Mouse (Mus musculus) layer of hippocampus, adult 9-10 months (tissue): ENCODE data around the gene Sgms2.

Experiments
- DNase-seq: peaks from one replicate; pipeline ENCODE4 v3.0.0; 2022; ENCODE audit warnings: low spot score

Sgms2 gene

DNA sequence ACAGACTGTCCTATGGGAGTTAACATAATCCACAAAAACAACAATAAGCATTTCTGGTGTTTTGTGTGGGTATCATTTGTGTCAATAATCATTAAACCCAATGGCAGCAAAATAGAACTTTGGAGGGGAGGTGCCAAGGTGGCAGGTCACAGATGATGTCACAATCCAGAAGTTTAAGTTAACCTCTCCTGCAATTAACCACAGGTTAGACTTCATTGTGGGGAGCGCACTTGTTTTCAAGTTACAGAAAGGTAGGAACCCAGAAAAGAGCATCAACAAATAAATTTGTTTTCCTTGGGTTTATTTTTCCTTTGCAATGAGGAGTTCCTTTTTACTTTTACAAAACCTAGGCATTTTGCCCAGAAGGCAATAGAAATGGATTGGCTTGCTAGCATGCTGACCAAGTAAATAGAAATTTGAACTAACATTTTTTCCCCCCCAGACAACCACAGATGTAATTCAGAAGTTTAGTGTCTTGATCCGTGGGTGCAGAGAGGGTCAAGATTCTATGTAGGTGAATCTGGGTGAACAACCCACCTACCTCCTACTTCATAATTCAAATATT is at the start of gene Sgms2:
Gene Sgms2 (minus strand): TSS at position 51 of the 565 bp plus-strand sequence.
- no peak for DNase-seq

DNA sequence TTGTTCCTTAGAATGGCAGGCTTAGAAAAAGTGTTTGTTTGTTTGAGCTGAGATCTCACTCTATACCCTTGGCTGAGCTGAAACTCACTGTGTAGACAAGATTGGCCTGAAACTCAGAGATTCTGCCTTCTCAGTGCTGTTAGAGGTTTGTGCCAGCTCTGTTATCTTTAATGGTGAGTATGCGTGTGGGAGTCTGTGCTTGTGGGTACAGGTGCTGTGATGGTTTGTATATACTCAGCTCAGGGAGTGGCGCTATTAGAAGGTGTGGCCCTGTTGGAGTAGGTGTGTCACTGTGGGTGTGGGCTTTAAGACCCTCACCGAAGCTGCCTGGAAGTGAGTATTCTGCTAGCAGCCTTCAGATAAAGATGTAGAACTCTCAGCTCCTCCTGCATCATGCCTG is 34.0 kb upstream of the Sgms2 start:
- DNase-seq = no peak

DNA sequence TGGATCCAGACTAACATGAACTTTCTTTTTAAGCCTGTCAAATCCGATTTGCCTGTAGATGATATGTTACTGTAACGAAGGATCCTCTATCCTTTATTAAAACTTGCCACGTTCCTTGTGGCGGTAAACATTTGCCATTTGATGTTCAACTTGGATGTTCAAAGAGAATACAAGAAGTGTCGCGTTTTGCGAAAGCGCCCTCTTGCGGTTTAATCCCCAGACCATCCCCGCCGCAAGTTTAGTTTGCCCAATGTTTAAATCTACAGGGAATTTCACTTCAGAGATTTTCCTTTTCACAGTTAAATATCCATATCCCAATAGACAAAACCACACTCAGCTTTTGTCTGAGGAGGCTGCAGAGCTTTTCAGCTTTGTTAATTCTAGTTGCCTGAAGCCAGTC is 33.6 kb upstream of the Sgms2 start:
- peak; percentile 9 for DNase-seq

DNA sequence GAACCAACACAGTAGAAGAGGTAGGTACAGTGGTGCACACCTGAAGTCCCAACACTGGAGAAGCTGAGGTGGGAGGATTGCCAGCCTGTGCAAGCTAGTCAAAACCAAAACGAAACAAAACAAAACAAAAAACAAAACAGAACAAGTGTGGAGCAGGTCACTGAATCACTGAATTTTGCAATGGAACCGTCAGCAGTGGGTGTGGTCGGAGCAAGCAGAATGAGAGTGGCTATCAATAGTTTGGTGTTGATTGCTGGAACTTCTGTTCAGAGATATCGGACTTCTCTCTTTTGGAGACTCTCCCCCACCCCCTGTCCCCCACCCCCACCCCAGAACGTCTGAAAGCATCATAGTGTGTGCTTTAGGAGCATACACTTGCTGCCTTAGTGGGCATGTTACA is 33.0 kb upstream of the Sgms2 start:
- no peak for DNase-seq

DNA sequence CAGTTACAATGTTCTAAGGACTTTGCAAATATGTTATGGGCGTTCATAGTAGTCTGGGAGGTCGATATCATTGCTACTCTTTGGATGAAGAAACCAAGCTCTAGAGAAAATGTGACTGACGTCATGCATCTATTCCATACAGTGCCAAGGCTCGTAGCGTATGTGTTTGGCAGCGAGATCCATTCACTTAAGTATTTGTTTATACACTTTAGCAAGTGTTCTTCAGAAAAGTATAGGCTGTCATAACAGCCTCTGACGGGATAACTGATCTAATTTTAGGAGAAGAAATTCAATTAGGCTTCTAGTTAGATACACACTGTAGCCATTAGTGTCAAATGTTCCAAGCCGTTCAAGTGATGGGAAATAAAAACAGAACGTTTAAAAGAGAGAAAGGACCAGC is 32.5 kb upstream of the Sgms2 start:
- no peak for DNase-seq

DNA sequence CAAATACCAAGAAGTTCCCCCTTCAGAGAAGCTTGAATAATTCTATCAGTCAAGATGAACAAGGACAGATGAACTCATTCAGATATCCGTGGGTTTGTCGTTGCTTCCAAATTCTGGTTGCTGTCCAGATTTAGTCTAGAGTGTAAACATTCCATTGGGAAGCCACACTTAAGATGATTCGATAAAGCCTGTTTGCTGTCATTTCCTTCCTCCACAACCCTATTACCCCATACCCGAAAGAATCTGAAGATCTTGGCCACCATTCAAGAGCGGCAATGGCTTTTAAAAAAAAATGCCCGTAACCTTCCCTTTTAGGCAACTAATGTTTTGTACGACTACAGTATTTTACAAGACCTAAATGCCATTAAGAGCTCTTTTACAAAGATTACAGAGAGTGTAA is 31.0 kb upstream of the Sgms2 start:
- no peak for DNase-seq

DNA sequence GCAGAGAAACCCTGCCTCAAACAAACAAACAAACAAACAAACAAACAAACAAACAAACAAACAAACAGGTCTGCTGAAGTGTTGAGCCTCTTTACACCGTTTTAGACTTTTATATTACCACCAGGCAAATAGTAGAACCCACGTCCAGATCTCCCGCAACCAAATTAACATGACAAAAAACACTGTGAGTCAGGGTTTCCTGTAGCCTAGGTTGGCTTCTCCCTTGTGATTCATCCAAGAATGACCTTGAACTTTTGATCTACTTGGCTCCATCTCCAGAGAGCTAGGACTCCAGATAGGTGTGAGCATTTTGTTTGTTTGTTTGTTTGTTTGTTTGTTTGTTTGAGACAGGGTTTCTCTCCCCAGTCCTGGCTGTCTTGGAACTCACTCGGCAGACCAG is 30.0 kb upstream of the Sgms2 start:
- no peak for DNase-seq

DNA sequence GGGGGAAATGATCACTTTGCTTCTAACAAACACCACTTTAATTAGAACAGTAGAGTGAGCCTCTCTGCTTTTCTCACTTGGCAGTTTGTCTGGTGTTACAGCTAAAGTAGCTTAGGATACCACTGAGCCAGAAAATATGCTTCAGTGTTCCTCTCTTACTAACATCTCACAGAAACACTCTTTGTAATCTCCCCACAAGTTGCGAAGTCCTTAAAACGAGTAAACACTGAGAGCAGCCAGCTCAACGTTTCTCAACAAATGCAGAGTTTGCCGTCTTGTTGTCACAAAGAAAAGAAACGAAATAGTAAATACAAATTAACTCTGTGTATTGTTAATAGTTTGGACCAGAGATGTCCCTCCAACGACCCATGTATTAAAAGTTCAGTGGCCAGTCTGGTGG is 26.5 kb upstream of the Sgms2 start:
- DNase-seq = no peak

DNA sequence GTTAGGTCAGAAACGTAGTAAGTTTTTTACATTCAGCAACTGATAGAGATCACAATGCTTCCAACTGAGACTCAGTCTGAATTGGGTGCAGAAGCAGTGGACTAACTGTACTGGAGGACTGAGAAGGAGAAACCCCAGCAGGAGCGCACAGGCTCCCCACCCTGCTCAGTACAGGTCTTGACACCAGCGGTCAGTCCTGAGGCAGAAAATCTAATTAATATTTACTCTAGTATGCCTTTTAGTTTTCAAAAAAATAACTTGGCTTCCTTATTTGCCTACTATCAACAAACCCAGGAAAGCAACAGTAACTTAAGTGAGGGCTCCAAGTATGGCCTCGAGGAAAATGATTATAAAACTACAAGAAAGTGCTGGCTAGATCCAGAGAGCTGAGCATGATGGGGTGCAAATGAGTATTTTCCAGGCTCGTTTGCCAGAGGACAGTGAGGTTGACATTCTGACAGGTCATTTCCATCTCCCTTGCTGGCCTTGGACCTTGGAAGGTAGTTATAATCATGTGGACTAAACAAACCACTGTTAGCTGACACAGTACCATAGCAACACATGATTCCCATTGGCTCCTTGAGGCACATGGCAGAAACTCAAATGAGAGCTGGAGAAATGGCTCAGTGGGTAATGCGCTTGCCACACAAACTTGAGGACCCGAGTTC is 25.3 kb upstream of the Sgms2 start:
- DNase-seq = no peak

DNA sequence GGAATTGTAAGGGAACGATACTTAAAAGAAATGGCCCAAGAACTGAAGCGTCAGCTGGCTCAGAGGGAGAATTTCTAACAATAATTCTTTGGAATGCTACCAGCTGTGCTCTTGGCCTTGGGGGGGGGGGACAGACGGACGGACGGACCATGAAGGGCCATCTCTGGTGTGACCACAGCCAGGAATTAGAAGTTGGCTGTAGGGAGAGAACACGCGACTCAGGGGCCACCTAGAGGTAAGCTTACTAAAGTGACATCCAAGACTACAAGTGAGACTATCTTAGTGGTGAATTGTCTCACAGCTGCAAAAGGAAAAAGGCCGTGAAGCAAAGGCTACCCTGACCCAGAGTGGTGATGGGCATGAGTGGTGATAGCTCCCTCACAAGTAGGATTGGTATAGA is 20.4 kb upstream of the Sgms2 start:
- DNase-seq = no peak

DNA sequence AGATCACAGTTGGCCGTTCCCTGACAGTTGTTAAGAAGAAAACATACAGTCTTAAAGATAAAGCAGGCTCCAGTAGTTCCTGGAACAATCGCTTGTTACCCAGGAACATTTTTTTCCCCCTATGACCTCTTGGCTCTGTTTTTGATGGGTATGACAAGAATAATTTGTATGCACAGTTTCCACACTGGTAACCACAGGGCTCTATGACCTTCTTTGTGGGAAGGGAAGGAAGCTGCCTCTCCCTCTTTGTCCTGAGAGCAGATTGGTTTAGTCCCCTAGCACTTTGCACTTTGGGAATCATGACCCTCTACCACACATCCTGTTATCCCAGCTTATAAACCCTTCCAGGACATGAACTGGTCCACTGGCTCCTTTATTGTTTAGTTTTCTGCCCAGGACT is 16.8 kb upstream of the Sgms2 start:
- no peak for DNase-seq

DNA sequence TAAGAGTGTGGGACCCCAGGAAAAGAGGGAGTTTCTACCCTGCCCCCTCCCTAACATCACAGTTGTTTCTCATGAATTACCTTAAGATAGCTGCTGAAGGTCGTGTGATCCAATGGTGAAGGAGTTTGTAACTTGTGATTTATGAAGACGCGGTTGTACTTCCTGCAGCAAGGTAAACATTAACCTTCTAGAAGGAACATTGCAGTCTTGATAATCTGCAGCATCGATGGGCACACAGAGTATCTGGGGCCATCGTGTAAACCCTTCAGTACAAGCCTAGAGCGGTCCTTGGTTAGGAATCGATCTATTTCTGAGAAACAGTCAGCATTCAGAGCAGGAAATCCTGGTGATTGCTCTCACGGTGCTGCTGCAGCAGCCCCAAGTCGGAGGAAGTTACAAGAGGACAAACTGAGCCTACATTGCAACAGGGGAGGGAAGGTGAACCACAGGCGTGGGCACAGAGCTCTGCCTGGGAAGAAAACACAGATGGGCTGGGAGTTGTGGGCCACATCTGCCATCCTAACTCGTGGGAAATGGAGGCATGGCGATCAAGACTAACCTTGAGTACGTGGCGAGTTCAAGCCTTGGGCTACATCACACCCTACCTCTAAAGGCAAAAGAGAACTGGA is 13.5 kb upstream of the Sgms2 start:
- DNase-seq = no peak

DNA sequence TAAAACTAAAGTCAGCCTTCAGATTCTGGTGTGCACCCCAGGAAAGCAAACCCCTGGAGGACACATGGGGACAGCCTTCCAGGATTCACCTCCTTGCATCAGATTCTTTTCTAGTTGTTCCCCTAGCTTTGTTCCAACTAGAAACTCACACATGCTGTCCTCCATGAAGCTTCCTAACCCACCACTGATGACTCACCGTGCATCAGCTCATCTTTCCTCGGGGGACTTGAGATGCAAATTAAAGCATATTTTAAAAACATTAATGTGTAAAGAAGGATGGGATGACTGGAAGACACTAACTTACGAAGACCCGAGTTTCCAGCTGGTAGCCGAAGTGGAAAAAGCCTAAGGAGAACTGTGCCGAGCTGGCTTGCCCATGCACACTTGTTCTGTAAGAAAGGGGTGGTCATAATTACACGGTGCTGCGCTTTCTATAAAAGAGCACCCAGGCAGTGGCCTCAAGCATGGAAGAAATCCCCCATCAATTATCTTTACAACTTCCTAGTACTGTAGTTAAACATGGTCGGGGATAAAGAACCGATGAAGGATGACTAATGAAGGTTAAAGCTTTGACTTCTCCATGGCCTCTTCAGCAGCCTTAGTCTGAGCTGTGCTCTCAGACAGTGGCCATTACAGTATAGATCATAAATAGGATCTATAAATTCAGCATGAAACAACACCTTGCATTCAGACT is 10.6 kb upstream of the Sgms2 start:
- no peak for DNase-seq

DNA sequence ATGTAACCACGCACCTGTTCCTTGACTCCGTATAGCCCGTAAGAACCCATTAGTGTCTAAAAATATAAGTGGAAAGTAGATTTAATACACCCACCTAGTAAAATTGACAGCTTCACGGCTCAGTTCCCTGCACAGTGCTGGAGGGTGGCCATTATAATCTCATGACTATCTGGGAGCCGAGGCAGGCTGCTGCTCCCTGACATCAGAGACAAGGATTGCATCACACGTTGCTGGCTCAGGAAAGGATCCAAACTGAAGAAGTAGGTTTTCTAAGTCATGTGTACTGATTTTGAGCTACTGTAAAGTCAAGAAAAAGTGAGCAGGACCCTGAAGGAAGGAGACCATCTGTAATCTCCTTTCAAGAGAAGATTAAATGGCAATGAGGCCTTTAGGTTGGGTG is 8.4 kb upstream of the Sgms2 start:
- no peak for DNase-seq

DNA sequence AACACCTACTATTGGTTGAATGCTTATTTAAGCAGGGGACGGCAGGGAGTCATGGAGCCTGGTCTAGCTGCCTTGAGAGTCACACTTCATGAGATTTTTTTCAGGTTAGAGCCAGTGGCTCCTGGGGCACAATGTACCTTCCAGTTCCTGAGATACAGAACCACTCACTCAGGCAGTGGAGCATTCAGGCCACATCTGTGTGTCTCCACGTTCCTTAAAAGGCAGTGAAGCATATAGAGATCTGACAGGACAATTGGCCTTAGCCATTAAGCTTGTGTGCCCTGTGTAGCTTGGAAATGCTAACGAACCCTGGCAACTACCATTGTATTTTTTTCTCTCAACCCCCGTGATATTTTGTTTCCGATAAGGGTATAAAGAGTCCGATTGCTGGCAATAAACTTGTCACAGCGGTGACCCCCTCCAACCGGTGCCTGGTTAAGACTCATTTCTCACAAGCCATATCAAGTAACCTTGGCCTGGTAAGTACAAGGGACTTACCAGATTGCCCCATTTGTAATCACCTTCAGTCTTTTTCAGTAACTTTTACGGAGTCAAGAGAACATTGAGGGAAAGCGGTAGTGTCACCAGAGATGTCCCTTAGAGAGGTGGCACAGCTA is 5.4 kb upstream of the Sgms2 start:
- no peak for DNase-seq

DNA sequence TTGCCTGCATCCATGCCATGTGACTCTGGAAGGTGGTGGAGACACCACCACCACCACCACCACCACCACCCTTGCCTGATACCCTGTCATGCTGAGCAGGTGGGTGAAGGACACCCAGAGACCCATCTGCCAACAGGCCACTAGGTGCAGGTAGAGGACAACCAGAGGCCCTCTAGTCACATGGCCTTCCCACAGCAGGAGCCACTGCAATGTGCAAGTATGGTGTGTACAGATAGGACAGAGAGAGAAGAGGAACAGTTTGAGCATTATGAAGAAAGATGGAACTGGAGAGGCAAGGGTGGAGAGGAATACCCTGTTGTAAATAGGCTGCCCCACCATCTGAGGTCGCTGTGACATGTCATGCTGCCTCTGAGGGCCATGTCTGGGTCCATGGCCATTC is 3.9 kb upstream of the Sgms2 start:
- no peak for DNase-seq

DNA sequence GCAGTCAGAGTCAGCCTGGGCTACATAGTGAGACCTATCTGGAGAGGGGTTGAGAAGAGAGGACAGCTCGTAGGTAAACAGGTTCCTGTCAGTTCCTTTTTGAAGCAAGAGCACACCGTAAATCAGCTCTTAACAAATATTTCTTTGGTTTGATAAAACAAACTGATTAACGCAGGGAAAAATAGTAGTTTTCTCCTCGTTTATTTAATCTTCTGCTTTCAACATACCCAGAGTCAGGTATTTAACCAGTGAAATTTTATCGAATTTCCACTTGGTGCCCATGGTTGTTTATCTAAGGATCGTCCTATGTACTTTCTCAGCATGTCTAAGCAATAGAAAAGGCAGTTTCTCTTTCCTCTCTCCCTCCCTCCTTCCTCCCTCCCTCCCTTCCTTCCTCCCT is 2.0 kb upstream of the Sgms2 start:
- DNase-seq = no peak

DNA sequence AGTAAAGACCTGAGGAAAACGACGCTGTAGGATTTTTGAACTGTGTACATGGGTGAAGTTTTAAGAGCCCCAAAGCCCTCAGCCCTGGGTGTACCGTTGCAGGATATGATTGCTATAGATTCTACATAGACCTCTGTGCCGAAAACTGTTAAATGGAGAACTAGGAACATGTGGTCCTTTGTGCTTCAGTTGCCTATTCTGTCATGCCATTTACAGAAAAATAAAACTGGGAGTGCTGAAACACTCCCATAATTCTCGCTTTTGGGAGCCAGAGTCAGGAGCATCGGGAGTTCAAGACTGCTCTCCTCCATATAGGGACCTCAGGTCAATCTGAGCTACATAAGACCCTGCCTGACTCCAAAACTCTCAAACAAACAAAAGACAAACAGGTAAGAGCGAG is 769 bp upstream of the Sgms2 start:
- DNase-seq = no peak

DNA sequence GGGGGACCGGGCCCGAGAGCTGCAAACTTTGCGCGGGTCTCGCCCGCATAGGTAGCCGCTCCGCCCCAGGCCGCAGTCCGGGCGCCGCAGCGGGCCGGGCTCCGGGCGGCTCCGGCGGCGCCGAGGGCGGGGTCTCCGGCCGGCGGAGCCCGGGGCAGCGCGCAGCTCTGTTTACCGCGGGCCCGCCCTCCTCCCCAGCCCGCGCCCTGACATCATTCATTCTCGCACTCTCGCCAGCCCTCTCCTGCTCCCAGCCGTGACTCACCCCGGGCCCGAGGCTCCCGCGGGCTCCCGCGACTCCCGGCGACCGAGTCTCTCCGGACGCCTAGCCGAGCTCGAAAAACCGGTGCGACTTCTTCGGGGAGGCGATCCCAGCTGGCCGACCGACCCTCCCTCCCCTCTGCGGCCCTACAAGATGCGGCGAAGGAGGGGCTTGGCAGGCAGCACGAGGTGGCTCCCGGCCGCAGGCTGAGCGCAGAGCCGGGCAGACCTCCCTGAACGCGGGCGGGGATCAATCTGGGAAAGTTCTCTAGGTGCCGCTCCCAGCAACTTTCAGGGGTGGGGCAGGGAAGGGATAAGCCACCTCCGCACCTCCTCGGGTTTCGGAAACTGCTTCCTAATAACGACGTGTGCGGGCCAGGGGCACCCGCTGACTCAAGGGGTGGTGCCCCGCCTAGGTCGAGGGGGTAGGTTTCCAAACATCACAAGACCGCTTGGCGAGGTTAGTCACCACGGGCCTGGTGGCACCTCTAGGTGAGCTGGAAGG is 885 bp downstream of the Sgms2 start:
- DNase-seq = no peak

DNA sequence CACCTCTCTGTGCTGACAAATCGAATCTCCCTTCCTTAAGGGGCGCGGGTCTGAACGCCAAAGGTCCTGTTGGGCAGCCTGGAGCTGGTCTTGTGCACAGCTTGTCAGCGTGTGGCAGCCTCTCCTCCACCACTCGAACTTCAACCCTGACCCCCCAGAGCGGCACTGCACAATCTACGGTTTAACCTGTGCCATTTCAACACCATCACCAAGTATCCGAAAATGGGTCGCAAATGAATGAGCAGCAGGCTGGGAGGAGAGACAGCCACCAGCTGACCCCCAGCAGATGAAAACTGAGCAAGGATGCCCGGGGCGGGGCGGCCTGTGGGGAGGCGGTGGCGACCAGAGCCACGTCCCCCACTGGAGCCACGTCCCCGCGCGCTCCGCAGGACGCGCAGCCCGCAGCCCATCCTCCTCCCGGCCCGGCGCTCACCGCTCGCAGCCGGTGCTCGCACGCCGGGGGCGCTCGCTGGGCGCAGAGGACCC is 1.5 kb downstream of the Sgms2 start:
- DNase-seq = no peak

DNA sequence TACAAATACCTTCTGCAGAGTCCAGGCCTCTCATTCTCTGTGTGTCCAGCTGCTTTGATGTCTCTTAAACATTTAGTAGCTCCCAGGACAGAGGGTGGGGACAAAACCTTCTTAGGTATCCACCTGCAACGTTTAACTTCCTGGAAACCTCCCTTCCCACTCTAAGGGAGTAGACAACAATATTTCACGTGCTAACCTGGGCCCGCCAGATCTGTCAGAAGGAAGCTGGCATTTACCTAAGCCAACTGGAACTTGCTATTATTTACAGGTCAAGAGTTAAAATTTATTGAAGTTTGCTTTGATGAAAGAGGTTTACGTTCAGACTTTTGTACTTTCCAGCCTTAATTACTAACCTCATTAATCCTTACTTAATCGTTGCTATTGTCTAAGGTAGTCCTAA is 2.2 kb downstream of the Sgms2 start:
- DNase-seq = no peak

DNA sequence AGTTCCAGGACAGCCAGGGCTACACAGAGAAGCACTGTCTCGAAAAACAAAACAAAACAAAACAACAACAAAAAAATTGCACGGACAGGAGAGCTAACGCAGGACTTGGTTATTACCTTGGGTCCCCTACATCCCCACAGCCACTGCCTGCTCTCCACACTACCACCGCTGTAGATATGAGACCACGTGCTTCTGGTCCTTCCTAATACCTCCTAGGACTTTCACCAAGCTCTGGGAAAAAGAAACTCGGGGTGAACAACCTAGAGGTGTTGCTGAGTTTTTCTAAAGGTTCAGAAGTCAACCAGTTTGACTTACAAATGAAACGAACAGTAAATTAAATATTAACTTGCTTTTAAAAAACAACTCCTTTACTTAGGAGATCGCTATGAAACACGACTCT is 2.8 kb downstream of the Sgms2 start:
- no peak for DNase-seq
